Mouse (Mus musculus): ENCODE data around the gene Tnnc1.

- TF ChIP-seq POLR2A (IDR thresholded peaks at IDR 0.05; ENCODE audit: low read depth, low read length) (no peak), CTCF (IDR thresholded peaks at IDR 0.05; ENCODE audit: extremely low read depth, insufficient read length, insufficient replicate concordance, low read depth, low read length) (no peak)
Measured at GRCm38 (mm10) chr14:31200038-31200437, 8.1 kb upstream of the Tnnc1 start.
